Mouse (Mus musculus) embryonic facial prominence, embryonic 15.5 days (tissue): ENCODE results near the gene Armc2. TPM values are rescaled to one million over a fixed set of nuclear protein-coding genes. Genes with fewer than 3 reads are reported as not detected.

Source experiments
- ATAC-seq: fragments of 200-750 bp; cut with Nextera tagmentation; 2 replicates; pipeline ENCODE4 v1.8.0; 2017; ENCODE audit warnings: low read depth, moderate TSS enrichment; ENCODE audit not compliant: insufficient number of reproducible peaks, low FRiP score, low TSS enrichment
- H3K27ac ChIP-seq: fragments of 300-500 bp; sonication (generic); replicated peaks from 2 replicates; pipeline ENCODE4 v1.5.1; 2015; ENCODE audit warnings: mild to moderate bottlenecking, inconsistent platforms
- H3K27me3 ChIP-seq: fragments of 300-500 bp; sonication (generic); 2 replicates; pipeline ENCODE4 v1.6.1; 2015; ENCODE audit warnings: inconsistent platforms
- H3K36me3 ChIP-seq: fragments of 300-500 bp; sonication (generic); 2 replicates; pipeline ENCODE4 v1.6.1; 2015; ENCODE audit warnings: mild to moderate bottlenecking, inconsistent platforms
- H3K4me1 ChIP-seq: fragments of 300-500 bp; sonication (generic); 2 replicates; pipeline ENCODE4 v1.6.1; 2015; ENCODE audit warnings: inconsistent platforms
- H3K4me2 ChIP-seq: fragments of 300-500 bp; sonication (generic); replicated peaks from 2 replicates; pipeline ENCODE4 v1.6.1; 2015; ENCODE audit warnings: mild to moderate bottlenecking, inconsistent platforms
- H3K4me3 ChIP-seq: fragments of 300-500 bp; sonication (generic); replicated peaks from 2 replicates; pipeline ENCODE4 v1.5.1; 2015; ENCODE audit warnings: mild to moderate bottlenecking, inconsistent platforms
- H3K9ac ChIP-seq: fragments of 300-500 bp; sonication (generic); 2 replicates; pipeline ENCODE4 v1.6.1; 2015; ENCODE audit warnings: inconsistent platforms
- H3K9me3 ChIP-seq: fragments of 300-500 bp; sonication (generic); replicated peaks from 2 replicates; pipeline ENCODE4 v1.6.1; 2016; ENCODE audit warnings: inconsistent platforms
- WGBS: fragments of 180-500 bp; shearing (Covaris S2); methylation state at CpG from one replicate; pipeline ENCODE4 v1.1.7; 2015; 5-methylcytosine and 5-hydroxymethylcytosine counted together
- polyA plus RNA-seq: library from polyadenylated mRNA; unstranded; fragments of >200 nt; fragmentation: Nextera tagmentation; extraction: Ambion mirVana; gene quantifications from 2 replicates; pipeline ENCODE4 v1.2.1, GENCODE M21; 2015

The Armc2 gene
- polyA plus RNA-seq = 5.1 and 5.2 TPM in 2 replicates

DNA sequence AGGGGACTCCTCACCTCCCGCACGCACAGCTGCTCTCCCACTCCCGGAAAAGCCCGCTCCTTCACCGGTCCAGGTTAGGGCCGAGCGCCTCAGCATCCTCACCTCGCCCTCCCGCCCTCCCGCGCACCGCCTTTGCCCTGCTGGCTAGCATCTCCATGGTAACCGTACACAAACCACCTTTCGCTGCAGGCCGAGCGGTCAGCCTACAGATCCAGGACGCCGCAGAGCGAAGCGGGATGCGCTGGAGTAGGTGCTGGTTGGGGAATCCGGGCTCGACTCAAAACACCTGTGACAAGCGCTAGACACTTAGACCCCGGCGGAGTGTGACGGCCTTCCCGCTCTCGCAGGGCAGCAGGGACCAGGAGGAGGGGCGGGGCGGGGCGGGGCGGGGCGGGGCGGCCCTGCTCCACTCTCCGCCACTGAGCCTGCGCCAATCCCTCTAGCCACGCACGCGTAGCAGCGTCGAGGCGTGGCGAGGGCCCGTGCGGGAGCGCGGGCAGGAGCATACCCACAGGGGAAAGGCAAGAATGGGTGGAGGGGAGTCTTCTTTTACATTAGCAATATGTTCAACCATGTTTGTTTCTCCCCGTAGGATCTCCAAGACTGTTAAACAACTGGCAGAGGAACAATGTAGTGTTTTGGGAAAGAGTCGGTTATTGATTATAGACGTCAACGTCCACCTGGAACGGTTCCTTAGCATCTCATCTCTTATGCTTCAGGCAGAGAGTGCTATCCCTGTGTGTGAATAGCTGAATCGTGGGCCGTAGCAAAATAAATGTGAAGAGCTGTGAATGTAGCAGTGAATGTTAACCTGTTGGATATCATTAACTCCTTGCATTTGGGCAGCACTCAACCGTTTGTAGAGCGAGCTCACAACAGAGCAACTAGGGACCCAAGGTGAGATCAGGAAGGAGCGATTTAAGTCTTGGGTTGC, at the start of gene Armc2:
Gene Armc2 (minus strand): TSS at position 427 of the 934 bp plus-strand sequence.
- H3K9me3 ChIP-seq = no peaks in the 10 kb centered on the region
- H3K4me2 ChIP-seq = peak within 1 kb of the TSS; percentile 84
- 3% methylated on average over 58 of the region's 58 CpGs for WGBS
- ATAC-seq = peak; percentile 96
- H3K4me1 ChIP-seq = peaks cover 6% of the 10 kb centered on the region
- H3K9ac ChIP-seq = peak within 1 kb of the TSS; percentile 35
- no peaks in the 10 kb centered on the region for H3K27me3 ChIP-seq
- H3K36me3 ChIP-seq = no peaks in the 10 kb centered on the region
- H3K4me3 ChIP-seq = peak within 1 kb of the TSS; percentile 57
- H3K27ac ChIP-seq = no peak within 1 kb of the TSS

DNA sequence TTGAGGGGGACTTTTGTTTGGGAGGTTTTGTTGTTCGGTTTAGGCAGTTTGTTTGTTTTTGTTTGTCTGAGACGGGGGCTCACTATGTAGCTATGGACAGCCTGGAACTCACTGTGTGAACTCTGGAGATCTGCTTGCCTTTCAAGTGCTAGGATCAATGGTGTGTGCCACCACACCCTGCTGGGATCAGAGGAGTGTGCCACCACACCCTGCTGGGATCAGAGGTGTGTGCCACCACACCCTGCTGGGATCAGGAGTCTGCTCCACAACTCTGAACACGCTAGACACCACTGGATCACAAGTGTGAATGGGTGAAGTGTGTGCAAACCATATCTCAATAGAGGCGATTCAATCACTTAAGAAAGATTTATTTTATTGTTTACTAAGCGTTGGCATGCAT, 46.2 kb upstream of the Armc2 start:
- Histone ChIP-seq H3K4me1 (no peaks in the 10 kb centered on the region), H3K36me3 (no peaks in the 10 kb centered on the region), H3K9me3 (no peaks in the 10 kb centered on the region), H3K9ac (no peak overlapping the region), H3K4me2 (no peak overlapping the region), H3K27ac (no peak overlapping the region), H3K27me3 (no peaks in the 10 kb centered on the region), H3K4me3 (no peak overlapping the region)
- WGBS = 62% methylated on average over 5 of the region's 5 CpGs
- ATAC-seq = no peak

DNA sequence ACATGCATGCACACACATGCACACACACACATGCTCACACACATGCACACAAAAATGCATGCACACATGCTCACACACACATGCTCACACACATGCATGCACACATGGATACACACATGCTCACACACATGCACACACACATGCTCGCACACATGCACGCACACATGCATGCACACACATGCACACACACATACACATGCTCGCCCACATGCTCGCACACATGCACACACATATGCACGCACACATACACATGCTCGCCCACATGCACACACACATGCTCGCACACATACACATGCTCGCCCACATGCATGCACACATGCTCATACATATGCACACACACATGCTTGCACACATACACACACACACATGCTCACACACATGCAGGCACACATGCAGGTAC, 41.3 kb upstream of the Armc2 start:
- H3K4me2 ChIP-seq = no peak overlapping the region
- H3K4me3 ChIP-seq = no peak overlapping the region
- H3K36me3 ChIP-seq = no peaks in the 10 kb centered on the region
- no peak overlapping the region for H3K9ac ChIP-seq
- H3K9me3 ChIP-seq = no peaks in the 10 kb centered on the region
- ATAC-seq = no peak
- WGBS = 96% methylated on average over 8 of the region's 8 CpGs
- no peak overlapping the region for H3K27ac ChIP-seq
- peaks cover 5% of the 10 kb centered on the region; the same call in 1 of the 2 replicates for H3K4me1 ChIP-seq
- no peaks in the 10 kb centered on the region for H3K27me3 ChIP-seq

DNA sequence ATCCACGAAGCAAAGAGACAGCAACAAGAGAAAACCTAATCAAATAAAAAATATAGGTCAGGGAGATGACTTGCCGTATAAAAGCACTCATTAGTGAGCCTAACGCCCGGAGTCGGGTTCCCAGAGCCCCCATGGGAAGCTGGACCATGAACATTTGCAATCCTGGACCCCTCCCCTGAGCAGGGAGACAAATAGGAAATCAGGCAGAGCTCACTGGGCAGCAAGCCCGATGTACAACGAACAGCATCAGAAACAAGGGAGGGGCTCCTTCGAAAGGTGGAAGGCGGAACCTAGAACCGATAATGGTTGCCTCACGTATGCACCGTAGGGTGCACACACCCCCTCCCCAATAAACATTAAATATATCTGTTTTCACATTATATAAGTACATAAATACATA, 39.5 kb upstream of the Armc2 start:
- peaks cover 5% of the 10 kb centered on the region; the same call in 1 of the 2 replicates for H3K4me1 ChIP-seq
- no peak overlapping the region for H3K27ac ChIP-seq
- no peak overlapping the region for H3K4me3 ChIP-seq
- no peaks in the 10 kb centered on the region for H3K9me3 ChIP-seq
- H3K4me2 ChIP-seq = no peak overlapping the region
- WGBS = 69% methylated on average over 12 of the region's 12 CpGs
- no peaks in the 10 kb centered on the region for H3K27me3 ChIP-seq
- no peaks in the 10 kb centered on the region for H3K36me3 ChIP-seq
- no peak for ATAC-seq
- H3K9ac ChIP-seq = no peak overlapping the region

DNA sequence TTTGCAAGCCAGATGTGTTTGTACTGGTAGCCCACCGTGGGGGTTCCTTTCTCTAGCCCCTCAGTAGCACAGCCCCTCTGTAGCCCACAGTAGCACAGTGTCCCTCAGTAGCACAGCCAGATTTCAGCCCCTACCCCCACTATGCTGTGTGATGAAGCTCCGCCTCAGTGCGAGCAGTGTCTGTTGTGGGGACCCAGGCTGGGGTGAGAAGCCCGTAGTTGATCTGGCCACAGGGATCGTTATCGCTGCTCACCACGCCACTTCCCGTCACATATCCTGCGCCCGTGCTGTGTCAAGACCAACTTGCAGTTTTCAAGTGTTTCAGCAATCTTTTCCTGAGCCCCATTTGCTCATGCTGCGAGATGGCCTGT, 39.0 kb upstream of the Armc2 start:
- no peaks in the 10 kb centered on the region for H3K9me3 ChIP-seq
- H3K9ac ChIP-seq = no peak overlapping the region
- no peak overlapping the region for H3K4me3 ChIP-seq
- no peak overlapping the region for H3K4me2 ChIP-seq
- peaks cover 5% of the 10 kb centered on the region; the same call in 1 of the 2 replicates for H3K4me1 ChIP-seq
- H3K27me3 ChIP-seq = no peaks in the 10 kb centered on the region
- WGBS = 56% methylated on average over 11 of the region's 11 CpGs
- no peak for ATAC-seq
- no peak overlapping the region for H3K27ac ChIP-seq
- H3K36me3 ChIP-seq = no peaks in the 10 kb centered on the region

DNA sequence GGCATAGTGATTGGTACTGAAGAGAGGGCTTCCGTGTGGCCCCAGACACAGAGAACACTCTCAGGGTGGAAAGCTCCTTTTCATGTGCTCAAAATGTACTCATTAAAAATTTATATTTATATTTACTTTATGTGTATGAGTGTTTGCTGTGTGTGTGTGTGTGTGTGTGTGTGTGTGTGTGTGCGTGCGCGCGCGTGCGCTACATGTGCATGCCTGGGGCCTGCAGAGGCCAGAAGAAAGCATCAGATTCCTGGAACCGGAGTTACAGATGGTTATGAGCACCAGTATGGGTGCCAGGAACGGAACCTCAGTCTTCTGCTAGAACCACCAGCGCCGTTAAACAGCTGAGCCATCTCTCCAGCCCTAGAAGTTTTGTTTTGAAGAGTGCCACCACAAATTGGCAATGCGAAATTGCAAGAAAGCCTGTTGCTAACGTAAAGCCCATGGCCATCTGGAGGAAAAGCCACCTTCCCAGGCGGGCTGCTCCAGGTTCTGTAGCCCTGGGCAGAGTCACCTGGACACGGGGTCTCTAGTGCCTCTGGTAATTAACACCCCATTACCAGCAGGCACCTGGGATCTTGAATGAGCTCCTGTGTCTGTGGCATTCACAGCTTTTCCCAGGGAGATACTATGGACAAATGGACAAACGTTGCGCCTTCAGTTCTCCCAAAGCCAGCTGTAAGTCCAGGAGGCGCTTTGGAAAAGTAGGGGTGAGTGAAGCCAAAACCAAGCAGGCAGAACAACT, 38.4 kb upstream of the Armc2 start:
- Histone ChIP-seq H3K27me3 (no peaks in the 10 kb centered on the region), H3K4me3 (no peak overlapping the region), H3K27ac (no peak overlapping the region), H3K9ac (no peak overlapping the region), H3K9me3 (no peaks in the 10 kb centered on the region), H3K4me2 (no peak overlapping the region), H3K4me1 (peaks cover 5% of the 10 kb centered on the region; the same call in 1 of the 2 replicates), H3K36me3 (no peaks in the 10 kb centered on the region)
- ATAC-seq = no peak
- 76% methylated on average over 18 of the region's 18 CpGs for WGBS

DNA sequence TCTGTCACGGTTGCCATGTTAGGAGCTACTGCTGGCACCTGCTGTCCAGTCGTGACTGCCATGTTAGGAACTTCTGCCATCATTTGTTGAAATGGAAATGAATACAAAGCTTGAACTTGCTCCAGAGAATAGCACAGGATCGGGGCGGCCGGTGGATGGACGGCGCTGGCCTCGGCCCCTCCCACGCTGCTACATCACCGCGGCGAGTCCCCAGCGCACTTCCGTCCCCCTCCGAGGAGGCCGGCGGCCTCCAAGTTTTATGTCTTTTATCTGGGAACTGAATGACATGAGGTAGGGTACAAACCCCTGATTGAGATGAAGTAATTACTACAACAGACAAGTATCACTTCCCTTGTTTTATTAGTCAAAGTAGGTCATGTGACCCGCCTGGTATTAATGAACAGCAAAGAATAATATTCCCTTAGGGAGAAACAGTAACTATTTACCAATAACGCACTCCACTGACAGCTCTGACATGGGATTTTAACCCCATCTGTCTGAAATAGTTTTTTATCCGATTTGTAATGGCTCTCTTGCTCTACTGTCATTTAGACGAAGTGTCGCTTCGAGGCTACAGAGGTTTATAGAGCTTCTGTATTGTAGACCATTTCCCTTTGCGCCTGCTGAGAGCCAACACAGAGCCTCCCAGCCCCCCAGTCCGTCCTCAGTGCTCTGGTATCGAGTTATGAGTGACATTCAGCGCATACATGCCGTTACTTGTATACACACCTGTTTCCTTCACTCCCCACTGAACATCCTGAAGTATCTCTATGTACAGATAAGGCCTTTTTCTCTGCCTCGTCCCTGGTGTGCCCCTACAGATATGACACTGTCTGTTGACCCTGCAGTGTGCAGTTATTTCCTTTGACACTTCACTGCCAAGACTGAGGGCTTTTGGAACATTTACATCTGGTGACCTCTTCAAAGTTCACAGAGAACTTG, 37.3 kb upstream of the Armc2 start:
- no peak overlapping the region for H3K27ac ChIP-seq
- H3K4me2 ChIP-seq = peak overlapping the region; percentile 17; the same call in 1 of the 2 replicates
- H3K4me1 ChIP-seq = peaks cover 5% of the 10 kb centered on the region; the same call in 1 of the 2 replicates
- H3K9ac ChIP-seq = no peak overlapping the region
- H3K9me3 ChIP-seq = no peaks in the 10 kb centered on the region
- no peaks in the 10 kb centered on the region for H3K36me3 ChIP-seq
- 49% methylated on average over 28 of the region's 29 CpGs for WGBS
- ATAC-seq = peak; percentile 73; the same call in 1 of the 2 replicates
- no peak overlapping the region for H3K4me3 ChIP-seq
- H3K27me3 ChIP-seq = no peaks in the 10 kb centered on the region

DNA sequence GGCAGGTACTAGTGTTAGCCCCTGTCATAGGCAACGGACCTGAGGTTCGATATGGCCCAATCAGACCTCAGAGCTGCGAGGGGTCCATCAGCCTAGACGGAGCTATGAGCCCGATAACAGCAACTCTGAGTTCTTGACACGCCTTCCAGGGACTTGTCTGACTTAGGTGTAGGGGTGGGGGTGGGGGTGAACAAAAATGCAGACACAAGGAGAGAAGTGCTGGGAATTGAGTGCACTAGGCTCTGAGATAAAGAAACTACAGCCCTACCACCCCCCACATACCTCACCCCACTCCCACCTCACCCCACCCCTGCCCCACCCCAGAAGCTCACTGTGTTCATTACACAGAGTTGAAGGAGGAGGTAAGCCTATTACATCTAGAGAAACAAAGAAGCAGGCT, 32.8 kb upstream of the Armc2 start:
- ATAC-seq = no peak
- Histone ChIP-seq H3K9ac (no peak overlapping the region), H3K9me3 (no peaks in the 10 kb centered on the region), H3K27me3 (no peaks in the 10 kb centered on the region), H3K27ac (no peak overlapping the region), H3K4me3 (no peak overlapping the region), H3K4me2 (no peak overlapping the region), H3K36me3 (no peaks in the 10 kb centered on the region), H3K4me1 (no peaks in the 10 kb centered on the region)
- 78% methylated on average over 6 of the region's 6 CpGs for WGBS

DNA sequence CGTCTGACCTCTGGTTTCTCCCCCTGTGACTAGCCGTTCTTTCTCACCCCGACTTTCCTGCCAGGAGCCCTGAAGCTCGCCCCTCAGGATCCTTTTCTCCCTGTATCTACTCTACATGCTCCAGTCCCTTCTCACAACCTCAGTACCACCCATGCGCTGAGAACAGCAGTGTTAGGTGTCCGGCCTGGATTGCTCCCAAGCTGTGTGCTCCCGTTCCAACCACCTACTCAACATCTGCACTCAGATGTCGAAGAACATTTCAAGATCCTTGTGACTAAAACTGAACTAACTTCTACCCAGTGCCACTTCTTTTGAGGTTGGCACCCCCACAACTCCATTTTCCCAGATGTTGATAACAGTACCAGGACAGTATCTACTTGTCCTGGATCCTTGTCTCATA, 30.4 kb upstream of the Armc2 start:
- 82% methylated on average over 8 of the region's 8 CpGs for WGBS
- Histone ChIP-seq H3K27ac (no peak overlapping the region), H3K36me3 (no peaks in the 10 kb centered on the region), H3K9ac (no peak overlapping the region), H3K4me1 (no peaks in the 10 kb centered on the region), H3K4me2 (no peak overlapping the region), H3K4me3 (no peak overlapping the region), H3K27me3 (no peaks in the 10 kb centered on the region), H3K9me3 (no peaks in the 10 kb centered on the region)
- no peak for ATAC-seq

DNA sequence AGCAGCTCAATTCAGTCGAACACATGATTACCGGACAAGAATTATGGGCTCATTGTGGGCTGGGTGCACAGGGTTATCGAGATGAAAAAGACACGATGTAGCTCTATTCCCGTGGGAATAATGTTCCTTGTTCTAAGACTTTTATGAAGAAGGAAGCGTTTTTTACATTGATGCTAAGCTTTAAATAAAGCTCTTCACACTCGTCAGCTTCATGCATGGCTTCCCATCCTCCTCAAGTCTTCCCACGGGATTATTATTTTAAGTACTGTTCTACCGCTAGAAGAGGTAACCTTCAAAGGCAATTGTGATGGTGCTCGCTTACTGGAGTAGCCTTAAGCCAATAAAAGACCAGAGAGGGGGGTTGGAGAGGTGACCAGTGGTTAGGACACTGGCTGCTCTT, 26.3 kb upstream of the Armc2 start:
- no peak overlapping the region for H3K9ac ChIP-seq
- WGBS = 85% methylated on average over 10 of the region's 10 CpGs
- H3K27ac ChIP-seq = no peak overlapping the region
- H3K4me3 ChIP-seq = no peak overlapping the region
- no peaks in the 10 kb centered on the region for H3K36me3 ChIP-seq
- no peaks in the 10 kb centered on the region for H3K27me3 ChIP-seq
- no peak for ATAC-seq
- H3K9me3 ChIP-seq = no peaks in the 10 kb centered on the region
- H3K4me1 ChIP-seq = peaks cover 11% of the 10 kb centered on the region
- H3K4me2 ChIP-seq = no peak overlapping the region
